Mouse (Mus musculus): ENCODE data around the gene Sms. TPM values are rescaled to one million over a fixed set of nuclear protein-coding genes. Genes with fewer than 3 reads are reported as not detected.

Gene Sms
- total and polyA plus RNA-seq, 3 experiments: 90.4 to 258 (median 180) TPM

- no peak for TF ChIP-seq MAFK (IDR thresholded peaks at IDR 0.05; ENCODE audit: insufficient replicate concordance, low read length)
- TF ChIP-seq ZMIZ1 (IDR thresholded peaks at IDR 0.05; ENCODE audit: low read depth, low read length): no peak
- no peak for TF ChIP-seq ZNF384 (IDR thresholded peaks at IDR 0.05; ENCODE audit: low read depth, low read length)
- no peak for TF ChIP-seq NRF1 (IDR thresholded peaks at IDR 0.05; ENCODE audit: low read depth, low read length)
- no peak for TF ChIP-seq TBP (conservative IDR thresholded peaks at IDR 0.05; ENCODE audit: low read depth, low read length)
- peak; percentile 13; the same call in 1 of the 2 replicates for TF ChIP-seq CHD2 (IDR thresholded peaks at IDR 0.05; ENCODE audit: low read length)
- TF ChIP-seq JUND (conservative IDR thresholded peaks at IDR 0.05; ENCODE audit: low read depth, low read length): no peak
- no peak; the same call in 1 of the 2 replicates for TF ChIP-seq SIN3A (IDR thresholded peaks at IDR 0.05; ENCODE audit: low read length)
- no peak for TF ChIP-seq SMC3 (IDR thresholded peaks at IDR 0.05; ENCODE audit: low read depth, low read length)
- TF ChIP-seq ELF1 (IDR thresholded peaks at IDR 0.05; ENCODE audit: low read depth, low read length): no peak
- no peak for TF ChIP-seq JUN (IDR thresholded peaks at IDR 0.05; ENCODE audit: insufficient read depth, low read depth, low read length)
- no peak for TF ChIP-seq PAX5 (IDR thresholded peaks at IDR 0.05; ENCODE audit: low read length)
- no peak for TF ChIP-seq ZC3H11A (IDR thresholded peaks at IDR 0.05; ENCODE audit: low read depth, low read length)
- TF ChIP-seq HCFC1 (IDR thresholded peaks at IDR 0.05; ENCODE audit: low read depth, low read length): no peak
- TF ChIP-seq KAT2A (IDR thresholded peaks at IDR 0.05; ENCODE audit: insufficient replicate concordance, low read length): no peak
- TF ChIP-seq MEF2A (IDR thresholded peaks at IDR 0.05; ENCODE audit: borderline replicate concordance, low read depth, low read length): no peak
These were observed 1.3 kb downstream of the Sms start (continued) for GRCm38 (mm10) chrX:157490769-157491144.

GRCm38 (mm10) chrX:157489871-157490721 lies 2.0 kb downstream of the Sms start:
- Histone ChIP-seq H3K4me1 (ENCODE audit: control insufficient read depth in 1 of 2, insufficient read depth in 2 of 2) (peaks cover 0 to 15% of the 10 kb centered on the region in 2 experiments; a peak in 2 of 4 replicates), H3K4me2 (ENCODE audit: insufficient read depth, low read depth, poor library complexity, severe bottlenecking) (peak overlapping the region; percentile 64), H3K27ac (ENCODE audit: insufficient read depth, low read depth) (peak overlapping the region; percentile 45), H3K9ac (ENCODE audit: insufficient read depth, low read depth) (peak overlapping the region; percentile 91), H3K27me3 (replicated peaks) (no peaks in the 10 kb centered on the region), H3K79me2 (replicated peaks; ENCODE audit: control insufficient read depth, extremely low read depth, insufficient read depth, poor library complexity, severe bottlenecking) (peaks cover 57% of the 10 kb centered on the region), H3K36me3 (replicated peaks in 1 of 2; ENCODE audit: control insufficient read depth in 1 of 2, insufficient read depth in 1 of 2, low read length in 1 of 2) (peaks cover 0 to 13% of the 10 kb centered on the region in 2 experiments), H3K4me3 (replicated peaks in 1 of 3; ENCODE audit: low read depth in 2 of 3, low read length in 2 of 3, poor library complexity in 1 of 3) (peak overlapping the region; percentile 61 to 100 (median 65)), H3K9me3 (replicated peaks; ENCODE audit: low read length) (peaks cover 3% of the 10 kb centered on the region)
- TF ChIP-seq POLR2AphosphoS2 (IDR thresholded peaks at IDR 0.05; ENCODE audit: low read depth, low read length): no peak
- TF ChIP-seq SIN3A (IDR thresholded peaks at IDR 0.05; ENCODE audit: low read length): peak; percentile 11
- peak; percentile 66 for TF ChIP-seq ZNF384 (IDR thresholded peaks at IDR 0.05; ENCODE audit: low read depth, low read length)
- in situ Hi-C loops (cut with MboI; ENCODE audit: low pct_ligation_motif_present, low pct_unique_long_range_greater_than_20kb, low sequenced_read_pairs): no loop called here
- DNase-seq (ENCODE audit: extremely low read depth): no peak
- dilution Hi-C loops (cut with MboI; ENCODE audit: extremely low pct_ligation_motif_present, extremely low pct_unique_long_range_greater_than_20kb, low sequenced_read_pairs): no loop called here
